Mouse (Mus musculus): ENCODE measurements around the gene Rps9.
"Not testable (repeated sequence)": the region's sequence is repeated elsewhere in the genome, so short reads cannot be mapped to it uniquely, and the experiment has no call there.

The Rps9 gene

DNA sequence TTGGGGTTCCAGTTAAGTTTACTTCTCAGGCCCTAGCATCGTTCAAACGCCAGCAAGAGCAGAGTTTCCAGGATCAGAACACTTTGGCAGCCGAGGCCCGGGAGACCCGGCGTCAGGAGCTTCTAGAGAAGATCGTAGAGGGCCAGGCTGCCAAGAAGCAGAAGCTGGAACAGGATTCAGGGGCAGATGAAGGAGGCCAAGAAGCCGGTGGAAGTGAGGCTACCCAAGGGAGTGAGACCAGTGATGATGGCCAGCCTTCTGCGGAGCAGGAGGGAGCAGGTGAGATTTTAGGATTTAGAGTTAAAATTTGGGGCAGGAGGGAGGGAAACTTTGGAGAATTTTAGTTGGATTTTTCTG, 8.9 kb upstream of the Rps9 start:
- not testable (repeated sequence) for DNase-seq (ENCODE audit: low read depth, low spot score)

GRCm38 (mm10) chr7:3698471-3698870, 5.3 kb upstream of the Rps9 start:
- DNase-seq (ENCODE audit: low read depth, low spot score): no peak

GRCm38 (mm10) chr7:3703148-3703878, 480 bp upstream of the Rps9 start:
- no peak for DNase-seq (ENCODE audit: low read depth, low spot score)

DNA sequence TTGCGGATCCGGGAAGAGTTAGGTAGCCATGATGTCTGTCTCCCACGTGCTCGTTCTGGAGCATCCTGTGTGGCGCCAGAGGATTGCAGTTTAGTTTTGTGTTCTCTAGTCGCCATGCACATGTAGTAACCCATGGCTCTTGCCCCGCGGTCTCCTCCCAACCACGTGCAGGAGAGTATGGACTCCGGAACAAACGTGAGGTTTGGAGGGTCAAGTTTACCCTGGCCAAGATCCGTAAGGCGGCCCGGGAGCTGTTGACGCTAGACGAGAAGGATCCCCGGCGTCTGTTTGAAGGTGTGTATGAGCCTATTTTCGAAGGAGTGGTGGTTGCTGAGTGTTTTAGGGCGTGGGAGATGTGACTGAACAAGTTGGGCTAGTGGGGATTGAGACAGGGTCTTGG, 682 bp downstream of the Rps9 start:
- no peak for DNase-seq (ENCODE audit: low read depth, low spot score)

DNA sequence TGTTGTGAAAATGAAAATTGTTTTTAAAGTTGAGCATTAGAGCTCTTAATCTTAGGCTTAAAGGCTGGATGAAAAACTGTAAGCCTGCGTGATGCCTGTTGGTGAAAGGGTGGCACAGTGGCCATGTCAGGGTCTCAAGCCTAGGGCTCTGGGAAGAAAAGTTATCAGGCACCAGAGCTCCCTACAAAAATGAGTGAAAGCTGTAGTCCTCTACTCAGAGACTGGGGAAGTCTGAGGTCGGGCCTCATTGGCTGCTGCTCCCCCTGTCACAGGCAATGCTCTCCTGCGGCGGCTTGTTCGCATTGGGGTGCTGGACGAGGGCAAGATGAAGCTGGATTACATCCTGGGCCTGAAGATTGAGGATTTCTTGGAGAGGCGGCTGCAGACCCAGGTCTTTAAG, 1.7 kb downstream of the Rps9 start:
- DNase-seq (ENCODE audit: low read depth, low spot score): not testable (repeated sequence)

DNA sequence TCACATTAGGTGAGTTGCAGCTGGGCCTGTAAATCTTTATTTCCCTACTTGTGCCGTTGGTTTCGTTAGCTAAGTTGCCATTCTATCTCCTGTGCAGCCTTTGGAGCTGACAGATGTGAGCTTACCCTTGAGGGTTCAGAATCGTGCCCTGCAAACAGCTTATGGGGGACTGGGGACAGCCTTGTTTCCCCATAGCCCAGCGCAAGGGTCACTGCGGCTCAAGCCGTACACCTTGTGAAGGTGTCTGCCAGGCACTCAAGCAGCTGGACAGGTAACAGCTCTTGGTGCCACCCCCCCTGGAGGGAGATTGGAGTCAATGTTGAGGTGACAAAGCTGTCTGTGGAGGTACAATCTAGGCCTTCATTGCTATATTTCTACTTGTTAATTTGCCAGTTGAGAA, 2.1 kb downstream of the Rps9 start:
- DNase-seq (ENCODE audit: low read depth, low spot score): no peak

DNA sequence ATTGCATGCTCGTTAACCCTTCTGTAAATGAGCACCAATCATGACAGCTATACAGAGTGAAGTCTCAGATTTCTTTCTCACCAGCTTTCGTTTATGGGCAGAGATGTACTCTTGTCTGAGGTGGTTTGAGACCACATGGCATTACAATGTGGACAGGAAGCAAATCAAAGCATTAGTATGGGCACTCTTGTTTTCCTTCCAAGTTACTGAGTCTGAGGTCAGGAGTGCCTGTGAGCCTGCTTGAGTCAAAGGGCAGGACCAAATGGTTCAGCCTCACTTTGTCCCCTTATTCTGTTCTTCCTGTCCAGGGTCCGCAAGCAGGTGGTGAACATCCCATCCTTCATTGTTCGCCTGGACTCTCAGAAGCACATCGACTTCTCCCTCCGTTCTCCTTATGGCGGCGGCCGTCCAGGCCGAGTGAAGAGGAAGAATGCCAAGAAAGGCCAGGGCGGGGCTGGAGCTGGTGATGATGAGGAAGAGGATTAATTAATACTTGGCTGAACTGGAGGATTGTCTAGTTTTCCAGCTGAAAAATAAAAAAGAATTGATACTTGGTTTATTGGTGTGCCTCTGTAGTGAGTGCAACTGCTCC, 2.6 kb downstream of the Rps9 start:
- DNase-seq (ENCODE audit: low read depth, low spot score): no peak

GRCm38 (mm10) chr7:3707027-3707426, 3.2 kb downstream of the Rps9 start:
- no peak for DNase-seq (ENCODE audit: low read depth, low spot score)

DNA sequence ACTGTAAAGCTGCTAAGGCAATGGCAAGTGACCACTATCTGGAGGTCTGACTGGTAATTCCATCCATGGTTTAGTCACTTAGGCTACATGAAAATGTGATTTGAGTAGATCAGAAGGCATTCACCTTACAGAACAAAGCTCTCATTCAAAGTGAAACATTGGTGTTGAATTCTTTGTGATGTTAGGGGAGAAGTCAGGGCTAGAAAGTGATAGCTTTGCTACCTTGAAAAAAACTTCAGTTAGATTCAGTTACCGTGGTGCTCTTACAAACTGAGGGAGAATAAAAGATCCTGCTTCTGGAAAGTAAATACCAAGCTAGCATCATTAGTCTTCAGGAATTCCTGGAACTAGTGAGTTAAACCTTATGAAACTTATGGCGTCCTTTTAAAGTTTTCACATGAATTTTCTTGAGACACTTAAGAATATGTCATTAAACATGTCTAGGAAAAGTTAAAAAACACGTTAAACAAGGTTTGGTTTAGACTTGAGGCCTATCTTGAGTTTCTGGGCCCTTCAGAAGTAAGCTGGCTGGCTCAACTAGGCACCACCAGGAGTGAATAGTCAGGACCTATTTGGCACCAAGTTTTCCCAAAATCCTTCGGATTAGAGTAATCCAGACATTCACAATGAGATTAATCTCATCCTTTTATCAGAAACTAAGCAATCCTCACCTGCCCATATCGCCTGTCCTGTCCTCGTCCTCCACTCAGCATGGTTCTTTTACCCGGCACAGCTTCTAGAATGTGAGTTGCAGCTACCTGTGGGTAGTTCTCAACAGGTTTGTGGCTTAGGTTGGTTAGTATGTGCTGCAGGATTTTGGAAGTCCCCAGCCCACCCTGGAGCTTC, 4.0 kb downstream of the Rps9 start:
- no peak for DNase-seq (ENCODE audit: low read depth, low spot score)

DNA sequence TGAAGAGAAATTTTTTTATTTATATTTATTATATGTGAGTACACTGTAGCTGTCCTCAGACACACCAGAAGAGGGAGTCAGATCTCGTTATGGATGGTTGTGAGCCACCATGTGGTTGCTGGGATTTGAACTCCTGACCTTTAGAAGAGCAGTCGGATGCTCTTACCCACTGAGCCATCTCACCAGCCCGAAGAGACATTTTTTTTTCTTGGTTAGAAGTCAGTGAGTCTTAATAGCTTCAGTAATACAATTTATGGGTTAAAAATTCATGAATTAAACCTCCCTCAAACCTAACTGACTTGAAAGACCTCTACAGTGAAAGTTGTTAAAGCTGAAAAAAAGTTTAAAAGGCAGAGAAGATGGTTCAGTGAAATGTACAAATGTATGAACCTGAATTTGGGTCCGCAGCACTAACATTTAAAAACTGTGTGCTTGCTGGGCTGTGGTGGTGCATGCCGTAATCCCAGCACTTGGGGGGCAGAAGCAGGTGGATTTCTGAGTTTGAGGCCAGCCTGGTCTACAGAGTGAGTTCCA, 4.7 kb downstream of the Rps9 start:
- DNase-seq (ENCODE audit: low read depth, low spot score): not testable (repeated sequence)

DNA sequence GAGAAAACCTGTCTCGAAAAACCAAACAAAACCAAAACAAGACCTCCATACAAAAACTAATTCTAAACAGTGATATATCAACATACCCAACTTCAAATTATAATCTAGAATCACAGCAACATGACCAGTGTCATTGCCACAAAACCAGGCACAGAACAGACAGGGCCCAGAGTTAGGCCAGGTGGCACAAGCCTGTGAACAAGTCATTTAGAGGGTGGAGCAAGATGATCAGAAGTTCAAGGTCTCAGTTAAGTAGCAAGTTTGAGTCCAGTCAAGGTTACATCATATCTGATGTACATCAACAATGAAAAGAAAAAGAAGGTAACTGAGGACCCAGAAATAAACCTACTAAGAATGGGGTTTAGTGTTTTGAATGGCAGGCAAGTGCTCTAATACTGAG, 5.2 kb downstream of the Rps9 start:
- DNase-seq (ENCODE audit: low read depth, low spot score): no peak

- DNase-seq (ENCODE audit: low read depth, low spot score): no peak
Measured at GRCm38 (mm10) chr7:3712264-3712942, 8.6 kb downstream of the Rps9 start.

GRCm38 (mm10) chr7:3715249-3715648, 11.5 kb downstream of the Rps9 start:
- no peak for DNase-seq (ENCODE audit: low read depth, low spot score)

GRCm38 (mm10) chr7:3720268-3720667, 16.5 kb downstream of the Rps9 start, which contains the start of gene Pirb:
Pirb (minus strand) TSS chr7:3720391.
- DNase-seq (ENCODE audit: low read depth, low spot score): not testable (repeated sequence)

- DNase-seq (ENCODE audit: low read depth, low spot score): not testable (repeated sequence)
Measured at GRCm38 (mm10) chr7:3725459-3725858, 21.7 kb downstream of the Rps9 start.

- DNase-seq (ENCODE audit: low read depth, low spot score): not testable (repeated sequence)
Measured at GRCm38 (mm10) chr7:3732675-3733074, 28.9 kb downstream of the Rps9 start.
